ENCODE assay signal across 8 mouse cellular contexts in the genomic region with DNA sequence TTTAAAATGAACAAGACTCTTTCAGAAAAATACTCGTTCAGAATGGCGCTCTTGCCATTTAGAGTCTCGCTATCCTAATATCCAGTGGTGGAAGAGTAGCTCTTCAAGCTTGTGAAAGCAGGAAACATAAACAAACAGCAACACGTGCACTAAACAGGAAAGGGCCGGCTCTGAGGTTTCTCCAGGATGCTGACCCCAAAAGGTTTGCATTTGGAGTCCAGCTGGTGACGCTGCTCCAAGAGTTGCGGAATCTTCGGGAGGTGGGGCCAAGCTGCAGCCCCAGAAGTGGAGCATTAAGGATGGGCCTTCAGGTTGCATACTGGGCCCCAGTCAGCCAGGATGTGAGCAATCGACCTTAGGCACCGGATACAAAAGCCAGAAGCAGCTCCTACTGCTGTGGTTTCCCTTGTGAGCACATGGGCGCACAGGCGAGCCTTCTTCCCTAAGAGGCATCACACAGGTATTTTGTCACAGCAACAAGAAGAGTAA.
DNase-seq lines count a peak whose midpoint lies in the region; ATAC-seq and TF ChIP-seq lines count a peak whose summit lies in the region.

No protein-coding gene starts in this region.

- H3K27ac ChIP-seq in gastrocnemius, adult 2 months: peak overlapping the region; percentile 68
- H3K27ac ChIP-seq in kidney, embryonic 14.5 days (ENCODE audit: low read depth, low read length): peak overlapping the region; percentile 77; the same call in 1 of the 2 replicates
- H3K27ac ChIP-seq in hindbrain, embryonic 13.5 days: no peak overlapping the region

- H3K4me1 ChIP-seq in kidney, embryonic 14.5 days (ENCODE audit: control insufficient read depth, insufficient read depth, low read length): peaks cover 28% of the 10 kb centered on the region
- H3K4me1 ChIP-seq in hindbrain, embryonic 13.5 days (replicated peaks): peaks cover 13% of the 10 kb centered on the region

- 38% methylated on average over 12 of the region's 12 CpGs for WGBS in kidney, embryonic 14.5 days
- WGBS in hindbrain, embryonic 13.5 days: 77% methylated on average over 12 of the region's 12 CpGs

- no peak overlapping the region for H3K4me3 ChIP-seq in gastrocnemius, adult 2 months
- H3K4me3 ChIP-seq in kidney, embryonic 14.5 days (ENCODE audit: low read length): no peak overlapping the region
- H3K4me3 ChIP-seq in hindbrain, embryonic 13.5 days: no peak overlapping the region

- H3K4me2 ChIP-seq in kidney, embryonic 14.5 days (replicated peaks; ENCODE audit: low read depth, low read length): no peak overlapping the region
- H3K4me2 ChIP-seq in hindbrain, embryonic 13.5 days: no peak overlapping the region

- H3K9ac ChIP-seq in kidney, embryonic 14.5 days (ENCODE audit: low read depth, low read length): no peak overlapping the region
- no peak overlapping the region for H3K9ac ChIP-seq in hindbrain, embryonic 13.5 days

- TF ChIP-seq CTCF in gastrocnemius, adult 2 months (IDR thresholded peaks at IDR 0.05): no peak

- H3K36me3 ChIP-seq in kidney, embryonic 14.5 days (ENCODE audit: control insufficient read depth, insufficient read depth, low read length): no peaks in the 10 kb centered on the region
- no peaks in the 10 kb centered on the region for H3K36me3 ChIP-seq in hindbrain, embryonic 13.5 days

- no peaks in the 10 kb centered on the region for H3K9me3 ChIP-seq in kidney, embryonic 14.5 days (ENCODE audit: control insufficient read depth, low read length)
- H3K9me3 ChIP-seq in hindbrain, embryonic 13.5 days: no peaks in the 10 kb centered on the region

- peak; percentile 89 for ATAC-seq in granulocyte monocyte progenitor cell, adult 5-6 weeks (replicated peaks; ENCODE audit: poor library complexity, severe bottlenecking)
- ATAC-seq in kidney, embryonic 14.5 days (ENCODE audit: low FRiP score, low TSS enrichment): peak; percentile 36; the same call in 1 of the 2 replicates
- ATAC-seq in hindbrain, embryonic 13.5 days (ENCODE audit: low FRiP score): no peak

- DNase-seq in gastrocnemius, adult 2 months: peak; percentile 60
- no peak for DNase-seq in gastrocnemius, postnatal 10 days
- peak; percentile 61 for DNase-seq in lung, postnatal 25 days (ENCODE audit: low spot score)
- DNase-seq in testis, postnatal 14 days (ENCODE audit: low spot score): no peak
- DNase-seq in layer of hippocampus, adult 9-10 months (ENCODE audit: low spot score): no peak

- intact Hi-C loops in gastrocnemius, adult 2 months (cut with DNase I): no loop called here

- H3K27me3 ChIP-seq in kidney, embryonic 14.5 days (ENCODE audit: control insufficient read depth, insufficient read depth, low read length): no peaks in the 10 kb centered on the region
- no peaks in the 10 kb centered on the region for H3K27me3 ChIP-seq in hindbrain, embryonic 13.5 days

Comparison
In these comparisons a context has a peak if more than half of its experiments do, and no peak if none do; other contexts are left out.
1. DNase-seq: peak in gastrocnemius, adult 2 months (single experiment) and lung, postnatal 25 days (single experiment); none in gastrocnemius, postnatal 10 days (single experiment), testis, postnatal 14 days (single experiment) and layer of hippocampus, adult 9-10 months (single experiment).